Mouse (Mus musculus): Measurements from ENCODE around the gene Crb1. TPM values are rescaled to one million over a fixed set of nuclear protein-coding genes. Genes with fewer than 3 reads are reported as not detected.
A peak's percentile ranks its signal among the peaks of the same experiment; 100 is the strongest.
"Not testable (repeated sequence)": the region's sequence is repeated elsewhere in the genome, so short reads cannot be mapped to it uniquely, and the experiment has no call there.

Crb1 gene
- polyA plus RNA-seq (2015; fragmentation: Nextera tagmentation; extraction: Ambion mirVana): 2.4 and 3.0 TPM in 2 replicates

DNA sequence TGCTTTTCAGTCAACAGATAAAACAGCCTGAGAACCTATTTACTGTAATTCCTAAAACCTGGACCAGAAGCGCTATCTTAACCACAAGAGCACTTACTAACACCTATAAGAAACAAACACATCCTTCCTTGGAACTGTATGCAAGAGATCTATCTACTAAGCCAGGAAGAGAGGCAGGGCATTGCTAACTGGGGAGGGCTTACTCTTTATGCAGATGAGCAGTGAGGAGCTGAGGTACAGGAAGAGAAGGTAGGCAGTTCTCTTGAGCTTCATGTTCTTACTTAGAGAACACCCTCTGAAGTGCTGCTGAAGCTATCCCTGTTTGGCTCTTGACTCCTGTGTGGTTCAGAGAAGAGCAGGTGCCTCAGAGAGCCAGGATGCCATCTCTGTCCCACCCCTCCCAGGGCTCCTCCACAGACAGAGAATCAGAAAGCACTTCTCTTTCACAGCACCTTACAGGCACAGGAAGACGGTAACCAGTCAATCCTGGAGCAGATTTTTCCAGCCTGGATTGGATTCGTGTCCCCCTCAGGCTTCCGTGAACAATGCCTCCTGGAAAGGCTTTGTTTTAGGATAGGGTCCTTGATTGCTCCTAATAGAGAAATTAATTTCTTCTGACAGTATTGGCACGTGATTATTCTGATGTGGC is at the start of gene Crb1:
Gene Crb1, minus strand, starts transcription at position 463 of the 649 bp plus-strand sequence.
- H3K27ac ChIP-seq: peak within 1 kb of the TSS; percentile 81
- H3K36me3 ChIP-seq (replicated peaks): no peaks in the 10 kb centered on the region
- H3K27me3 ChIP-seq (replicated peaks): no peaks in the 10 kb centered on the region
- peak within 1 kb of the TSS; percentile 39 for H3K4me3 ChIP-seq
- H3K9ac ChIP-seq: peak within 1 kb of the TSS; percentile 37
- 8% methylated on average over 5 of the region's 5 CpGs for WGBS
- no peaks in the 10 kb centered on the region for H3K9me3 ChIP-seq
- ATAC-seq (replicated peaks): peak; percentile 87
- peak within 1 kb of the TSS; percentile 54 for H3K4me2 ChIP-seq
- H3K4me1 ChIP-seq: peaks cover 17% of the 10 kb centered on the region

DNA sequence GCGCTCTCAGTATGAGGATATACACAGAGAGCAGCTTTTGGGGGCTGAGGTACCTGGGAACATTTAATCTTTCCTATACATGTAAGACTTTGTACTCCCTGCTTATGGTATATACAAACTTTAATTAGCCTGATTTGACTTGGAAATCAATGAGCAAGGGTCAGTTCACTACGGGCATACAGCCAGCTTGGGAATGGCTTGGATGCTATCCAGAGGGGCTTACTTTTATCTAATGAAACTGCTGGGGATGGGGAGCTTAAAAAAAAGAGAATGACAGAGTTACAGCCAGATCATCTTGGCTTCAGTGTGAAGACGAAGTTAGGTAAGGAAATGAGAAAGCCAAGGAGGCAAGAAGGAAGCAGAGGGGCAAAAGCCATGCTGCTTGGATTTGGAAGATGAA is 48.1 kb upstream of the Crb1 start:
- Histone ChIP-seq H3K36me3 (replicated peaks) (peaks cover 6% of the 10 kb centered on the region; the same call in 1 of the 2 replicates), H3K4me2 (peak overlapping the region; percentile 65), H3K27me3 (replicated peaks) (no peaks in the 10 kb centered on the region), H3K9ac (peak overlapping the region; percentile 17; the same call in 1 of the 2 replicates), H3K27ac (no peak overlapping the region), H3K4me3 (peak overlapping the region; percentile 35), H3K9me3 (no peaks in the 10 kb centered on the region), H3K4me1 (peaks cover 39% of the 10 kb centered on the region)
- no peak for ATAC-seq (replicated peaks)
- WGBS: 31% methylated on average over 3 of the region's 3 CpGs

DNA sequence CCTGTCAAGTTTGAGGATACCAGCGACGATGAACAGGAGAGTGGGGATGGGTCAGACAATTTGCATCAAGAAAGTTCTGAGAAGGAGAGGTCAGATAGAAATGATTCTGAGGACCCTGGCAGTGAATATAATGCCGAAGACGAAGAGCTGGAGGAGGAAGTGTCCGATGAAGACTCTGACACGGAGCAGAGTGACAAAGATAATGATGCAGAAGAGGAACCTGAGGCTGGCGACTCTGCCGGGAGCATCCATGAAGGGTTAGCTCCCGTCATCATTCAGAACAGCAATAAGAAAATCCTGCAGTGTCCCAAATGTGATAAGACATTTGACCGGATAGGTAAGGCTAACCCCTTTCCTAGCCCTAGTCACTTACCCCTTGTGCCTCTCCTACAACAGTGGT is 47.0 kb upstream of the Crb1 start:
- Histone ChIP-seq H3K4me1 (peaks cover 39% of the 10 kb centered on the region), H3K27me3 (replicated peaks) (no peaks in the 10 kb centered on the region), H3K36me3 (replicated peaks) (0 out of 2 replicates have a peak, but pooled peaks cover under 1% of the 10 kb centered on the region), H3K9me3 (no peaks in the 10 kb centered on the region), H3K4me3 (peak overlapping the region; percentile 78), H3K27ac (no peak overlapping the region), H3K4me2 (peak overlapping the region; percentile 68), H3K9ac (peak overlapping the region; percentile 79)
- WGBS: 56% methylated on average over 10 of the region's 10 CpGs
- ATAC-seq (replicated peaks): no peak

- 18% methylated on average over 10 of the region's 10 CpGs for WGBS
- Histone ChIP-seq H3K27me3 (replicated peaks) (no peaks in the 10 kb centered on the region), H3K9ac (peak overlapping the region; percentile 79), H3K9me3 (no peaks in the 10 kb centered on the region), H3K4me2 (peak overlapping the region; percentile 68), H3K27ac (peak overlapping the region; percentile 89), H3K4me1 (peaks cover 39% of the 10 kb centered on the region), H3K36me3 (replicated peaks) (no peaks in the 10 kb centered on the region), H3K4me3 (peak overlapping the region; percentile 78)
- no peak; the same call in 1 of the 2 replicates for ATAC-seq (replicated peaks)
Observed at GRCm38 (mm10) chr1:139422941-139423340, 46.0 kb upstream of the Crb1 start.

DNA sequence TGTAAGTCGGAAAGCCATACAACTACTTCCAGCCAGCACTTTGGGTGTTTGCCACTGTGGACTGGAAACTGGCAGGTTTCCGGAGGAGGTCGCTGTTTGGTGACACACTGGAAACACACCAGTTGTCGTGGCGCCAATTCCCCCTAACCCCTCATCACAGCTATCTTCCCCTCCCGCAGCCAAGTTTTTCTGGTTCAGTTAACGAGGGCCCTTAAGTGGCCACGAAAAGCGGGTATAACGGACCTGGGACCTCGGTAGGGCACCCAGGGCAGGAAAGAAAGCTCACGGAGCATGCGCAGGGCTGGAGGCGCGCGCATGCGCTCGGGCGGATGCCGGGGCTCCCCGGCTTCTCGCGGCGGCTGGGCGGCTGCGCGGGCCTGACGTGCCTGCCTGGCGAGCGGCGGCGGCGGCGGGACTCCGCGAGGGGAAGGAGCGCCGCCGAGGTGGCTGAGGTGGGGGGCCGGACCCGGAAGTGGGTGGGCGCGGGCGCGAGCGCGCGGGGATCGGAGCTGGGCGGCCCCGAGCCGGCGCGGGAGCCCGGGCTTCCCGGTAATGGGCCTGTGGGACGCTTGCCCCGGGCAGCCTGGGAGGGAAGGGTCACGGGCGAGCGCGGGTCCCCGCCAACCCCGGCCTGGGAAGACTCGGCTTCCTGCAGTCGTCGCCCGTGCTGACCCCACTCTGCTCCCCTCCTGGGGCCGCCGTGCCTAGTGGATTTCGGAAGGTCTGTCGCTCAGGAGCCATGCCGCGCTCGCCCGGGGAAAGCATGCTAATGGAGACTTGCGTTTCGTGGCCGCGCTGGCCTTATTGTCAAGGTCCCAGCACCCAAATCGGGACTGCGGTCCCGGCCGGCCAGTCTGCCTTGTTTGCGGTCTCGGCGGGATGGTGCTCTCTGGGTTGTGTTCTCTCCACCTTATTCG is 45.2 kb upstream of the Crb1 start, which contains the start of gene Zbtb41:
Gene Zbtb41, plus strand, starts transcription at position 414 of the 917 bp plus-strand sequence.
- Histone ChIP-seq H3K4me2 (peak within 1 kb of the TSS; percentile 68), H3K36me3 (replicated peaks) (no peaks in the 10 kb centered on the region), H3K27ac (peak within 1 kb of the TSS; percentile 89), H3K4me3 (peak within 1 kb of the TSS; percentile 78), H3K4me1 (peaks cover 38% of the 10 kb centered on the region), H3K9me3 (no peaks in the 10 kb centered on the region), H3K27me3 (replicated peaks) (no peaks in the 10 kb centered on the region), H3K9ac (peak within 1 kb of the TSS; percentile 79)
- ATAC-seq (replicated peaks): peak; percentile 98
- WGBS: under 1% methylated on average over 86 of the region's 88 CpGs

DNA sequence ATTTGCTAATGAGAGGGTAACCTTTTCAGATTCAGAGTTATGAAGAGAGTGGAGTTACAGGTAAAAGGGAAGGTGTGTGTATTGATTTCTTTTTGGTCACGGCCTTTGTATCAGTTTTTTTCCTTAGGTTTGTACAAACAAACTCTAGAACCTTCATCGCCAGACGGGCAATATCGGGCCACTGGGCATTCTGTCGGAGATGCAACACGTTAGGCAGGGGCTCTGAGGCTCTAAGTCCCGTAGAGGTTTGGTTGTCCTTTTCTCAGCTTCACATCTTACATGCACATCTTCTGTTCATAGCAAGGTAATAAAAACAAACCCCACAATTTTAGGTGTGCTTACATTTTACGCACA is 44.6 kb upstream of the Crb1 start:
- peak overlapping the region; percentile 68 for H3K4me2 ChIP-seq
- peaks cover 33% of the 10 kb centered on the region for H3K4me1 ChIP-seq
- H3K36me3 ChIP-seq (replicated peaks): no peaks in the 10 kb centered on the region
- 3% methylated on average over 8 of the region's 8 CpGs for WGBS
- no peaks in the 10 kb centered on the region for H3K27me3 ChIP-seq (replicated peaks)
- peak overlapping the region; percentile 79 for H3K9ac ChIP-seq
- H3K9me3 ChIP-seq: no peaks in the 10 kb centered on the region
- peak overlapping the region; percentile 78 for H3K4me3 ChIP-seq
- peak overlapping the region; percentile 89 for H3K27ac ChIP-seq
- ATAC-seq (replicated peaks): no peak; the same call in 1 of the 2 replicates

GRCm38 (mm10) chr1:139413465-139413864 is 36.6 kb upstream of the Crb1 start:
- no peak for ATAC-seq (replicated peaks)
- H3K9me3 ChIP-seq: no peaks in the 10 kb centered on the region
- WGBS: 82% methylated on average over 3 of the region's 3 CpGs
- H3K27ac ChIP-seq: no peak overlapping the region
- H3K9ac ChIP-seq: no peak overlapping the region
- H3K4me2 ChIP-seq: no peak overlapping the region
- H3K4me1 ChIP-seq: no peaks in the 10 kb centered on the region
- H3K36me3 ChIP-seq (replicated peaks): no peaks in the 10 kb centered on the region
- H3K27me3 ChIP-seq (replicated peaks): no peaks in the 10 kb centered on the region
- no peak overlapping the region for H3K4me3 ChIP-seq

DNA sequence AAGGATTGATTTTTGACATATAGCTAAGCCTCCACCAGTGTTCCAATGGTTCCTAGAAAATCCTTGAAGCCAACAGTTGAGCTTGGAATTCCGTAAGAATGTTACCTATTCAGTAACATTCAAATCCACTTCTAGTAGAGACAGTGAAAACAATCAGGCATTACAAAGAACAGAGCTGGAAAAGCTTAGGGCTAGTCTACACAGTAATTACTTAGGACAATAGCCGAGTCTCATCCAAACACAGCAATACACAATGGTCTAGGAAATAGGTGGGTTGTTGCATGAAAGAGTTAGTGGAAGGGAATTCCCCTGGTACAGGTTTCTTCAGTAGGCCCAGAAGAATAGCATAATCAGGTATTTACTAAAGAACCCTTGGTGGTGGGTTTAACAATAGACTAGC is 35.5 kb upstream of the Crb1 start:
- H3K4me1 ChIP-seq; H3K9me3 ChIP-seq; H3K27ac ChIP-seq; H3K36me3 ChIP-seq (replicated peaks); H3K4me2 ChIP-seq; ATAC-seq (replicated peaks); H3K4me3 ChIP-seq; H3K27me3 ChIP-seq (replicated peaks); H3K9ac ChIP-seq: not testable (repeated sequence)
- WGBS: 79% methylated on average over 2 of the region's 2 CpGs

DNA sequence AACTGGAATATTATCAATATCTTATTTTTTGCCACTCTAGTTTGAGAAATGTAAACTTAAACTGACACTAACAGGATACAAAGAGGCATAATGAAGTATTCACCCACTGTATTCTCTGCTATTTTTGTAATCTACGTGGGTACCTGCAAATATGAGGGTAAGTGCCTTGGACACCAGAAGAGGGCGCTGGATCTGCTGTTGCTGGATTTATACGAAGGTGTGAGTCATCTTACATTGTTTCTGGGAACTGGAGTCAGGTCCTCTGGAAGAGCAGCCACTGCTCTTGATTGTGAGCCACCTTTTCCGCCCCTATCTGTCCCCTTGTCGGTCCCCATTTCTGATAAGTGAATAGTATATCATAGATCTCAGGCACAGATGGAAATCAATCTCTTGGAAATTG is 30.8 kb upstream of the Crb1 start:
- no peak for ATAC-seq (replicated peaks)
- H3K9ac ChIP-seq: no peak overlapping the region
- no peaks in the 10 kb centered on the region for H3K36me3 ChIP-seq (replicated peaks)
- H3K4me1 ChIP-seq: no peaks in the 10 kb centered on the region
- no peak overlapping the region for H3K4me3 ChIP-seq
- H3K9me3 ChIP-seq: no peaks in the 10 kb centered on the region
- 60% methylated on average over 5 of the region's 5 CpGs for WGBS
- H3K27me3 ChIP-seq (replicated peaks): no peaks in the 10 kb centered on the region
- H3K4me2 ChIP-seq: no peak overlapping the region
- no peak overlapping the region for H3K27ac ChIP-seq

DNA sequence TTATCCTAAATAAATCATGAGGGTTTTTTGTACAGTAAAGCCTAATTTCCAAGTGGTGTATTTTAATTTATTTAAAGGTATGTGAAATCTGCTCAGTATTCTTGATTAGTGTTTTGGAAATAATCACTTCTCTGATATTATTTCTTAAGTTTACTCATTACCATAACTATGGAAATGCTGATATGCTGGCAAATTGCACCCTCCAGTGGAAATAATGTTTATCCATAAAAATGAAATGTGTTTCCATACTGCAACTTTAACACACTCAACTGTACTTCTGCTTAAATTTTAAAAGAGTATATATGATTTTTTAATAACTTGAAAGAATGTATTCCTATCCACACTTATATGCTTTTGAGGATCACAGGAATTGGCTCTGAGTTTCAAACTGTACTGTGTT is 28.9 kb upstream of the Crb1 start:
- no peak overlapping the region for H3K4me2 ChIP-seq
- H3K27ac ChIP-seq: no peak overlapping the region
- no peak overlapping the region for H3K9ac ChIP-seq
- no peaks in the 10 kb centered on the region for H3K9me3 ChIP-seq
- H3K4me3 ChIP-seq: no peak overlapping the region
- no peaks in the 10 kb centered on the region for H3K27me3 ChIP-seq (replicated peaks)
- H3K4me1 ChIP-seq: no peaks in the 10 kb centered on the region
- no peaks in the 10 kb centered on the region for H3K36me3 ChIP-seq (replicated peaks)
- no peak for ATAC-seq (replicated peaks)

DNA sequence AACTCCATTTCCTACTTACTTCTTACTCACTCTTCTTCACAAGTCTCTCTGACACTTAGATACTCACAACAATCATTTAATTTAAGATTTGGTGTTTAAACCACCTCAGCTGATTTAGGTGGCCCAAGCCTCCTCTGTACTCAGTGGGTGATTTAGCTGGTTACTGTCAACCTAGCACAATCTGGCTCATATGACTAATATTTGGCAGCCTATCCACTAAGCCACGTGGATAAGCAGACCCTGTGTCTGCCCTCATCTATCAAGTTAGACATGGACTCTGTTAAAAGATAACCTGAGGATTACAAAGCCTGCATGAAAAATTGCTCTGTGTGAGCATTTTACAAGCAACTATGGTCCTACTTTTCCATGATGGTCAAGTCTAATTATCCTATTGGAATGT is 19.7 kb upstream of the Crb1 start:
- Histone ChIP-seq H3K9ac (no peak overlapping the region), H3K9me3 (no peaks in the 10 kb centered on the region), H3K4me2 (no peak overlapping the region), H3K4me1 (no peaks in the 10 kb centered on the region), H3K27me3 (replicated peaks) (no peaks in the 10 kb centered on the region), H3K27ac (no peak overlapping the region), H3K36me3 (replicated peaks) (no peaks in the 10 kb centered on the region), H3K4me3 (no peak overlapping the region)
- WGBS: 77% methylated on average over 1 of the region's 1 CpGs
- ATAC-seq (replicated peaks): no peak

- Histone ChIP-seq H3K4me2 (no peak overlapping the region), H3K9ac (no peak overlapping the region), H3K27me3 (replicated peaks) (no peaks in the 10 kb centered on the region), H3K36me3 (replicated peaks) (no peaks in the 10 kb centered on the region), H3K4me3 (no peak overlapping the region), H3K9me3 (no peaks in the 10 kb centered on the region), H3K4me1 (no peaks in the 10 kb centered on the region), H3K27ac (no peak overlapping the region)
- ATAC-seq (replicated peaks): no peak
- 28% methylated on average over 2 of the region's 2 CpGs for WGBS
Observed at GRCm38 (mm10) chr1:139391747-139392146, 14.8 kb upstream of the Crb1 start.
